14 mouse cellular contexts compared by ENCODE assay signal in the genomic region with DNA sequence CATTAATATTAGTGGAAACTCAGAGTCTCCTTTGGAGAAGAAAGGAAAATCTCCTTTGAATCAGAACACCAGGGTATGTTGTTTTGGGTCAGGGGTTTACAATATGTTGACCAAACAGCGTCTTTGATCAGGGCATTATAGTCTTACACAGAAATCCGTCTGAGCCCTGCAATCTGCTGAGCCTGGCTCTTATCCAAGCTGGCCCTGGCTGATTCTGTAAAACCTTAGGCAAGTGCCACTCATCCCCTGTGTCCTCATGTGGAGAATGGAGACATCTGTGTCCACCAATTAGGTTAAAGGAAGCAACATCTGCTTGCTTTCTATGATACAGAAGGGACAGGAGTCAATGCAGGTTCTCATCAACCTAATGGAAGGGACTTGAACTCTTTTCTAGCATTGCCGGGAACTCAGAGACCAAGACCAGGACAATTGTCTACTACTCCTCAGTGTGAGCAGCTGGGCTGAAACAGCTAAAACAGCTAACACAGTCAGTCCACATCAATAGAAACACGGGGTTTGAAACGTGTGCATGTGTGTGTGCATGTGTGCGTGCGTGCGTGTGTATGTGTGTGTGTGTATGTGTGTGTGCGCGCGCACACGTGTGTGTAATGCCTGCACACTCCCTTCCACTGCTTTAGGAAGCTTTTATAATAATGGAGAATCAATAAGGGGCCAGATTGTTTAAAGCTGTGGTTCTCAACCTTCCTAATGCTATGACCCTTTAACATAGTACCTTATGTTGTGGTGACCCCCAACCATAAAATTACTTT. TPM values are rescaled to one million over a fixed set of nuclear protein-coding genes. Genes with fewer than 3 reads are reported as not detected.
DNase-seq lines count a peak whose midpoint lies in the region; ATAC-seq and TF ChIP-seq lines count a peak whose summit lies in the region.
"Had no signal": no experiment of that assay in that cellular context is flagged by ENCODE, and none has a peak within 500 bp of the region (broad histone marks: within the 10 kb centered on the region; RNA-seq: fewer than 3 reads in every experiment).

No protein-coding gene starts in this region.

- no peak for TF ChIP-seq CTCF in kidney, adult 2 months (conservative IDR thresholded peaks at IDR 0.05; ENCODE audit: insufficient read depth, insufficient read length, low read depth, low read length)

- ATAC-seq in forebrain, embryonic 13.5 days, result peak; percentile 22; the same call in 1 of the 2 replicates
- ATAC-seq in hindbrain, embryonic 13.5 days (ENCODE audit: low FRiP score), result no peak
- ATAC-seq in hindbrain, embryonic 11.5 days (ENCODE audit: low FRiP score), result no peak

- no peaks in the 10 kb centered on the region for H3K36me3 ChIP-seq in forebrain, embryonic 13.5 days (ENCODE audit: poor library complexity, severe bottlenecking)
- H3K36me3 ChIP-seq in forebrain, embryonic 10.5 days (replicated peaks), result peaks cover 7% of the 10 kb centered on the region
- H3K36me3 ChIP-seq in hindbrain, embryonic 13.5 days, result no peaks in the 10 kb centered on the region
- H3K36me3 ChIP-seq in hindbrain, embryonic 11.5 days (ENCODE audit: control insufficient read depth, insufficient read depth, low read length), result no peaks in the 10 kb centered on the region
- H3K36me3 ChIP-seq in kidney, adult 2 months (ENCODE audit: control insufficient read depth, insufficient read depth, low read length), result no peaks in the 10 kb centered on the region
- H3K36me3 ChIP-seq: embryonic facial prominence, embryonic 12.5 days had no signal

- H3K4me2 ChIP-seq in forebrain, embryonic 13.5 days, result no peak overlapping the region
- no peak overlapping the region for H3K4me2 ChIP-seq in hindbrain, embryonic 13.5 days
- H3K4me2 ChIP-seq in hindbrain, embryonic 11.5 days (replicated peaks; ENCODE audit: low read depth, low read length), result no peak overlapping the region
- H3K4me2 ChIP-seq: embryonic facial prominence, embryonic 12.5 days had no signal

- WGBS in forebrain, embryonic 13.5 days, result 80% methylated on average over 12 of the region's 12 CpGs
- WGBS in forebrain, embryonic 10.5 days, result 91% methylated on average over 12 of the region's 12 CpGs
- 83% methylated on average over 12 of the region's 12 CpGs for WGBS in hindbrain, embryonic 13.5 days
- 93% methylated on average over 12 of the region's 12 CpGs for WGBS in hindbrain, embryonic 11.5 days
- 88% methylated on average over 12 of the region's 12 CpGs for WGBS in kidney, adult 2 months

- H3K27ac ChIP-seq in forebrain, embryonic 13.5 days, result peak overlapping the region; percentile 21; the same call in 1 of the 2 replicates
- H3K27ac ChIP-seq in forebrain, embryonic 10.5 days, result no peak overlapping the region
- H3K27ac ChIP-seq in hindbrain, embryonic 13.5 days, result peak overlapping the region; percentile 60
- no peak overlapping the region for H3K27ac ChIP-seq in hindbrain, embryonic 11.5 days (ENCODE audit: low read depth, low read length)
- no peak overlapping the region for H3K27ac ChIP-seq in kidney, adult 2 months (ENCODE audit: insufficient read depth, low read depth, low read length)
- H3K27ac ChIP-seq: embryonic facial prominence, embryonic 12.5 days; layer of hippocampus, adult 2 months; left cerebral cortex, adult 2 months had no signal

- no peaks in the 10 kb centered on the region; the same call in 1 of the 2 replicates for H3K9me3 ChIP-seq in forebrain, embryonic 13.5 days (replicated peaks)
- H3K9me3 ChIP-seq in forebrain, embryonic 10.5 days, result no peaks in the 10 kb centered on the region
- H3K9me3 ChIP-seq in hindbrain, embryonic 13.5 days, result no peaks in the 10 kb centered on the region
- H3K9me3 ChIP-seq in hindbrain, embryonic 11.5 days (ENCODE audit: control insufficient read depth, low read length), result no peaks in the 10 kb centered on the region
- H3K9me3 ChIP-seq: embryonic facial prominence, embryonic 12.5 days had no signal

- no peak overlapping the region for H3K4me3 ChIP-seq in forebrain, embryonic 13.5 days
- H3K4me3 ChIP-seq in forebrain, embryonic 10.5 days, result no peak overlapping the region
- H3K4me3 ChIP-seq in hindbrain, embryonic 13.5 days, result no peak overlapping the region
- H3K4me3 ChIP-seq in hindbrain, embryonic 11.5 days (ENCODE audit: low read depth, low read length), result no peak overlapping the region
- no peak overlapping the region for H3K4me3 ChIP-seq in kidney, adult 2 months (ENCODE audit: insufficient read depth, low read depth, low read length)
- H3K4me3 ChIP-seq: embryonic facial prominence, embryonic 12.5 days; heart, adult 2 months; layer of hippocampus, adult 2 months; left cerebral cortex, adult 2 months had no signal

- H3K4me1 ChIP-seq in forebrain, embryonic 13.5 days, result peaks cover 32% of the 10 kb centered on the region
- H3K4me1 ChIP-seq in forebrain, embryonic 10.5 days, result peaks cover 17% of the 10 kb centered on the region
- H3K4me1 ChIP-seq in hindbrain, embryonic 13.5 days (replicated peaks), result peaks cover 48% of the 10 kb centered on the region
- H3K4me1 ChIP-seq in hindbrain, embryonic 11.5 days (replicated peaks; ENCODE audit: control insufficient read depth, insufficient read depth, low read length), result no peaks in the 10 kb centered on the region
- no peaks in the 10 kb centered on the region; the same call in 1 of the 2 replicates for H3K4me1 ChIP-seq in kidney, adult 2 months (ENCODE audit: control insufficient read depth, insufficient read depth, low read length)

- DNase-seq in forebrain, embryonic 10.5 days (ENCODE audit: extremely low spot score, low spot score), result no peak
- no peak for DNase-seq in hindbrain, embryonic 11.5 days (ENCODE audit: low spot score)
- peak; percentile 25 for DNase-seq in right cerebral cortex, postnatal 4 days
- no peak for DNase-seq in right cerebral cortex, postnatal 25 days
- no peak for DNase-seq in kidney, adult 2 months
- DNase-seq: adrenal gland, adult 2 months; heart, adult 2 months; lung, postnatal 14 days; thymus, adult 2 months had no signal

- H3K27me3 ChIP-seq in forebrain, embryonic 13.5 days, result no peaks in the 10 kb centered on the region
- H3K27me3 ChIP-seq in forebrain, embryonic 10.5 days (ENCODE audit: poor library complexity, severe bottlenecking), result no peaks in the 10 kb centered on the region
- H3K27me3 ChIP-seq in hindbrain, embryonic 13.5 days, result no peaks in the 10 kb centered on the region
- H3K27me3 ChIP-seq in hindbrain, embryonic 11.5 days (ENCODE audit: control insufficient read depth, insufficient read depth, low read length), result no peaks in the 10 kb centered on the region
- no peaks in the 10 kb centered on the region for H3K27me3 ChIP-seq in kidney, adult 2 months (replicated peaks; ENCODE audit: control insufficient read depth, insufficient read depth, low read length)
- H3K27me3 ChIP-seq: embryonic facial prominence, embryonic 12.5 days had no signal

- no peak overlapping the region for H3K9ac ChIP-seq in forebrain, embryonic 13.5 days
- no peak overlapping the region for H3K9ac ChIP-seq in hindbrain, embryonic 13.5 days
- H3K9ac ChIP-seq in hindbrain, embryonic 11.5 days (ENCODE audit: low read depth, low read length), result no peak overlapping the region
- H3K9ac ChIP-seq: embryonic facial prominence, embryonic 12.5 days had no signal

- no peak for TF ChIP-seq POLR2A in kidney, adult 2 months (IDR thresholded peaks at IDR 0.05; ENCODE audit: low read depth, low read length)

RNA-seq across cellular contexts. Expression of gene Arhgap31, which starts 42.3 kb away (rescaled TPM):
- polyA plus RNA-seq in forebrain, embryonic 13.5 days (2015; fragmentation: Nextera tagmentation; extraction: Ambion mirVana), result 3.1 and 3.6 TPM in 2 replicates
- 7.3 and 7.4 TPM in 2 replicates for polyA plus RNA-seq in forebrain, embryonic 10.5 days (2016; fragmentation: Nextera tagmentation; extraction: Ambion mirVana)
- polyA plus RNA-seq in hindbrain, embryonic 13.5 days (2015; fragmentation: Nextera tagmentation; extraction: Ambion mirVana), result 5.2 and 6.6 TPM in 2 replicates
- polyA plus RNA-seq in hindbrain, embryonic 11.5 days (2014; fragmentation: Nextera tagmentation; extraction: Ambion mirVana), result 7.3 and 9.0 TPM in 2 replicates
- polyA plus RNA-seq in kidney, adult 2 months (2012; rRNA removed), result 5.8 and 6.9 TPM in 2 replicates

Comparison
In these comparisons a context has a peak if more than half of its experiments do, and no peak if none do; other contexts are left out.
1. H3K27ac ChIP-seq: peak in forebrain, embryonic 13.5 days (single experiment) and hindbrain, embryonic 13.5 days (single experiment); none in forebrain, embryonic 10.5 days (single experiment), hindbrain, embryonic 11.5 days (single experiment) and kidney, adult 2 months (single experiment).